Mouse (Mus musculus): Measurements from ENCODE around the gene Ace2.

- no peak for TF ChIP-seq CTCF (IDR thresholded peaks at IDR 0.05; ENCODE audit: borderline replicate concordance, control insufficient read depth, extremely low read depth, insufficient read depth, low read length, poor library complexity)
- no peak for TF ChIP-seq POLR2A (IDR thresholded peaks at IDR 0.05; ENCODE audit: control insufficient read depth, extremely low read depth, insufficient read depth, low read length, poor library complexity)
Observed at GRCm38 (mm10) chrX:164233380-164233779, 94.2 kb downstream of the Ace2 start.

Measured in thymus, adult 2 months (tissue).